ENCODE assay signal across 38 mouse cellular contexts in the genomic region with DNA sequence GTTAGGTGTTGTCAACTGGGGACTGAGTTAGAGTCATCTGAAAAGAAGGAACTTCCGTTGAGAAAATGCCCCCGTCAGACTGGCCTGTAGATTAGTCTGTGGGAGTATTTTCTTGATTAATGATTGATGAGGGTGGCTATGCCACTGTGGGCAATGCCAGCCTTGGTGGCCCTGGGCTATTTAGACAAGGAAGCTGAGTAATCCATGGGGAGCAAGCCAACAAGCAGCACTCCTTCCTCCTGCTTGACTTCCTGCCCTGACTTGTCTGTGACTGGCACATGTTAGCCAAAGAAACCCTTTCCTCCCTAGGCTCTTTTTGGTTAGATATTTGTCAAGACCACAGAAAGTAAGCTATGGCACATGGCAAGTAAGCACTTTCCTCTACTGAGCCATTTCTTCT. TPM values are rescaled to one million over a fixed set of nuclear protein-coding genes. Genes with fewer than 3 reads are reported as not detected.
"Had no signal": no experiment of that assay in that cellular context is flagged by ENCODE, and none has a peak within 500 bp of the region (broad histone marks: within the 10 kb centered on the region; RNA-seq: fewer than 3 reads in every experiment).

No protein-coding gene starts in this region.

- H3K4me2 ChIP-seq: limb, embryonic 12.5 days; limb, embryonic 13.5 days; limb, embryonic 15.5 days; liver, embryonic 11.5 days; liver, embryonic 12.5 days; liver, embryonic 13.5 days; liver, embryonic 15.5 days; lung, embryonic 14.5 days; lung, embryonic 15.5 days; midbrain, embryonic 11.5 days; midbrain, embryonic 12.5 days; midbrain, embryonic 13.5 days; midbrain, embryonic 15.5 days had no signal

- DNase-seq: left cerebral cortex, postnatal 4 days; liver; liver, embryonic 13.5 days; liver, postnatal 0 days; lung, adult 18-20 months; lung, adult 2 months; lung, embryonic 14.5 days; lung, postnatal 10 days; lung, postnatal 14 days; lung, postnatal 36 days; lung, postnatal 4 days; midbrain, embryonic 14.5 days had no signal

- ATAC-seq: liver, embryonic 12.5 days; liver, postnatal 0 days; lung, postnatal 0 days; midbrain, embryonic 13.5 days; midbrain, embryonic 15.5 days; midbrain, embryonic 16.5 days had no signal

- H3K4me1 ChIP-seq: limb, embryonic 10.5 days; limb, embryonic 12.5 days; limb, embryonic 13.5 days; limb, embryonic 15.5 days; liver, embryonic 12.5 days; liver, embryonic 13.5 days; liver, embryonic 15.5 days; lung, embryonic 15.5 days; megakaryocyte, embryonic 14.5 days; midbrain, embryonic 10.5 days; midbrain, embryonic 12.5 days; midbrain, embryonic 13.5 days; midbrain, embryonic 15.5 days had no signal

- H3K9ac ChIP-seq: limb, embryonic 12.5 days; limb, embryonic 13.5 days; limb, embryonic 15.5 days; liver, embryonic 12.5 days; liver, embryonic 13.5 days; liver, embryonic 14.5 days; liver, embryonic 15.5 days; liver, postnatal 0 days; lung, embryonic 14.5 days; lung, embryonic 15.5 days; midbrain, embryonic 12.5 days; midbrain, embryonic 13.5 days; midbrain, embryonic 15.5 days had no signal

- H3K4me3 ChIP-seq: left cerebral cortex, adult 2 months; limb, embryonic 10.5 days; limb, embryonic 12.5 days; limb, embryonic 13.5 days; limb, embryonic 15.5 days; liver, embryonic 12.5 days; liver, embryonic 13.5 days; liver, embryonic 15.5 days; lung, embryonic 15.5 days; midbrain, embryonic 10.5 days; midbrain, embryonic 12.5 days; midbrain, embryonic 13.5 days; midbrain, embryonic 15.5 days; myocyte had no signal

- H3K9me3 ChIP-seq: limb, embryonic 10.5 days; limb, embryonic 12.5 days; limb, embryonic 13.5 days; limb, embryonic 15.5 days; liver, embryonic 12.5 days; liver, embryonic 13.5 days; liver, embryonic 15.5 days; lung, embryonic 15.5 days; megakaryocyte, embryonic 14.5 days had no signal

- H3K27ac ChIP-seq: left cerebral cortex, adult 2 months; limb, embryonic 10.5 days; limb, embryonic 12.5 days; limb, embryonic 13.5 days; limb, embryonic 15.5 days; liver, embryonic 12.5 days; liver, embryonic 13.5 days; liver, embryonic 14.5 days; liver, embryonic 15.5 days; lung, embryonic 15.5 days; macrophage; midbrain, embryonic 10.5 days; midbrain, embryonic 12.5 days; midbrain, embryonic 13.5 days; midbrain, embryonic 15.5 days had no signal

- H3K36me3 ChIP-seq: limb, embryonic 10.5 days; limb, embryonic 12.5 days; limb, embryonic 13.5 days; limb, embryonic 15.5 days; liver, embryonic 12.5 days; liver, embryonic 13.5 days; liver, embryonic 15.5 days; lung, embryonic 15.5 days; midbrain, embryonic 10.5 days; midbrain, embryonic 12.5 days; midbrain, embryonic 13.5 days; midbrain, embryonic 15.5 days had no signal

- H3K27me3 ChIP-seq: limb, embryonic 12.5 days; limb, embryonic 13.5 days; limb, embryonic 15.5 days; liver, embryonic 12.5 days; liver, embryonic 13.5 days; liver, embryonic 15.5 days; lung, embryonic 15.5 days; megakaryocyte, embryonic 14.5 days; midbrain, embryonic 12.5 days; midbrain, embryonic 13.5 days; midbrain, embryonic 15.5 days had no signal

RNA-seq across cellular contexts. Expression of a gene that starts 7.8 kb away (rescaled TPM):
- polyA plus RNA-seq: limb, embryonic 10.5 days; limb, embryonic 11.5 days; limb, embryonic 12.5 days; limb, embryonic 13.5 days; limb, embryonic 14.5 days; limb, embryonic 15.5 days; liver, adult 2 months; liver, embryonic 11.5 days; liver, embryonic 12.5 days; liver, embryonic 13.5 days; liver, embryonic 14.5 days; liver, embryonic 15.5 days; liver, embryonic 16.5 days; liver, postnatal 0 days; lung, adult 2 months; lung, embryonic 14.5 days; lung, embryonic 15.5 days; lung, embryonic 16.5 days; lung, postnatal 0 days; macrophage; midbrain, embryonic 10.5 days; midbrain, embryonic 11.5 days; midbrain, embryonic 12.5 days; midbrain, embryonic 13.5 days; midbrain, embryonic 14.5 days; midbrain, postnatal 0 days; myocyte had no signal

RNA-seq across cellular contexts. Expression of a gene that starts 22.4 kb away (rescaled TPM):
- polyA plus RNA-seq: limb, embryonic 10.5 days; limb, embryonic 11.5 days; limb, embryonic 12.5 days; limb, embryonic 13.5 days; limb, embryonic 14.5 days; limb, embryonic 15.5 days; liver, adult 2 months; liver, embryonic 11.5 days; liver, embryonic 12.5 days; liver, embryonic 13.5 days; liver, embryonic 14.5 days; liver, embryonic 15.5 days; liver, embryonic 16.5 days; liver, postnatal 0 days; lung, adult 2 months; lung, embryonic 14.5 days; lung, embryonic 15.5 days; lung, embryonic 16.5 days; lung, postnatal 0 days; macrophage; midbrain, embryonic 10.5 days; midbrain, embryonic 11.5 days; midbrain, embryonic 12.5 days; midbrain, embryonic 13.5 days; midbrain, embryonic 14.5 days; midbrain, embryonic 15.5 days; midbrain, embryonic 16.5 days; midbrain, postnatal 0 days; myocyte had no signal

RNA-seq across cellular contexts. Expression of a gene that starts 22.5 kb away (rescaled TPM):
- polyA plus RNA-seq: liver, adult 2 months; liver, embryonic 11.5 days; liver, embryonic 12.5 days; liver, embryonic 13.5 days; liver, embryonic 14.5 days; liver, embryonic 15.5 days; liver, embryonic 16.5 days; liver, postnatal 0 days; lung, embryonic 14.5 days; macrophage; midbrain, embryonic 10.5 days; midbrain, embryonic 11.5 days; midbrain, embryonic 12.5 days; midbrain, embryonic 14.5 days; midbrain, embryonic 15.5 days; midbrain, embryonic 16.5 days; midbrain, postnatal 0 days; myocyte had no signal

RNA-seq across cellular contexts. Expression of a gene that starts 32.8 kb away (rescaled TPM):
- polyA plus RNA-seq: limb, embryonic 10.5 days; limb, embryonic 11.5 days; limb, embryonic 12.5 days; limb, embryonic 13.5 days; limb, embryonic 14.5 days; limb, embryonic 15.5 days; liver, adult 2 months; liver, embryonic 11.5 days; liver, embryonic 12.5 days; liver, embryonic 13.5 days; liver, embryonic 14.5 days; liver, embryonic 15.5 days; liver, embryonic 16.5 days; liver, postnatal 0 days; lung, adult 2 months; lung, embryonic 14.5 days; lung, embryonic 15.5 days; lung, embryonic 16.5 days; lung, postnatal 0 days; macrophage; midbrain, embryonic 10.5 days; midbrain, embryonic 11.5 days; midbrain, embryonic 12.5 days; midbrain, embryonic 13.5 days; midbrain, embryonic 14.5 days; midbrain, embryonic 15.5 days; midbrain, embryonic 16.5 days; midbrain, postnatal 0 days; myocyte had no signal

RNA-seq across cellular contexts. Expression of a gene that starts 53.0 kb away (rescaled TPM):
- polyA plus RNA-seq: limb, embryonic 10.5 days; limb, embryonic 11.5 days; limb, embryonic 12.5 days; limb, embryonic 13.5 days; limb, embryonic 14.5 days; limb, embryonic 15.5 days; liver, adult 2 months; liver, embryonic 11.5 days; liver, embryonic 12.5 days; liver, embryonic 13.5 days; liver, embryonic 14.5 days; liver, embryonic 15.5 days; liver, embryonic 16.5 days; liver, postnatal 0 days; lung, adult 2 months; lung, embryonic 14.5 days; lung, embryonic 15.5 days; lung, embryonic 16.5 days; lung, postnatal 0 days; macrophage; midbrain, embryonic 10.5 days; midbrain, embryonic 11.5 days; midbrain, embryonic 12.5 days; midbrain, embryonic 13.5 days; midbrain, embryonic 14.5 days; midbrain, embryonic 15.5 days; midbrain, embryonic 16.5 days; midbrain, postnatal 0 days; myocyte had no signal
